Mouse (Mus musculus): ENCODE results near the gene Slc3a2. TPM values are rescaled to one million over a fixed set of nuclear protein-coding genes. Genes with fewer than 3 reads are reported as not detected.
A peak's percentile ranks its signal among the peaks of the same experiment; 100 is the strongest.

The Slc3a2 gene
- polyA plus RNA-seq, 1 experiment, result 393 TPM

GRCm38 (mm10) chr19:8710057-8710456 lies 13.1 kb downstream of the Slc3a2 start:
- peak; percentile 100 for DNase-seq (ENCODE audit: low read depth)

- DNase-seq (ENCODE audit: low read depth), result no peak
Measured at GRCm38 (mm10) chr19:8708954-8709353, 14.2 kb downstream of the Slc3a2 start.

- no peak for DNase-seq (ENCODE audit: low read depth)
Measured at GRCm38 (mm10) chr19:8706930-8707329, 16.2 kb downstream of the Slc3a2 start.

- no peak for DNase-seq (ENCODE audit: low read depth)
Measured at GRCm38 (mm10) chr19:8706132-8706667, 17.0 kb downstream of the Slc3a2 start.

- peak; percentile 93 for DNase-seq (ENCODE audit: low read depth)
Measured at GRCm38 (mm10) chr19:8705026-8705708, 18.0 kb downstream of the Slc3a2 start.

GRCm38 (mm10) chr19:8703571-8703970 lies 19.6 kb downstream of the Slc3a2 start:
- DNase-seq (ENCODE audit: low read depth), result no peak

- no peak for DNase-seq (ENCODE audit: low read depth)
Measured at GRCm38 (mm10) chr19:8702458-8702857, 20.7 kb downstream of the Slc3a2 start.

GRCm38 (mm10) chr19:8699652-8700051 lies 23.5 kb downstream of the Slc3a2 start:
- no peak for DNase-seq (ENCODE audit: low read depth)

- no peak for DNase-seq (ENCODE audit: low read depth)
Measured at GRCm38 (mm10) chr19:8695330-8695729, 27.8 kb downstream of the Slc3a2 start.

- DNase-seq (ENCODE audit: low read depth), result no peak
Measured at GRCm38 (mm10) chr19:8692740-8693139, 30.4 kb downstream of the Slc3a2 start.

GRCm38 (mm10) chr19:8691871-8692539 lies 31.2 kb downstream of the Slc3a2 start:
- no peak for DNase-seq (ENCODE audit: low read depth)

GRCm38 (mm10) chr19:8683627-8684026 lies 39.5 kb downstream of the Slc3a2 start:
- DNase-seq (ENCODE audit: low read depth), result no peak

GRCm38 (mm10) chr19:8682996-8683395 lies 40.2 kb downstream of the Slc3a2 start:
- DNase-seq (ENCODE audit: low read depth), result no peak

- DNase-seq (ENCODE audit: low read depth), result no peak
Measured at GRCm38 (mm10) chr19:8681633-8682362, 41.4 kb downstream of the Slc3a2 start.

- peak; percentile 80 for DNase-seq (ENCODE audit: low read depth)
Measured at GRCm38 (mm10) chr19:8679031-8679779, 44.0 kb downstream of the Slc3a2 start.

GRCm38 (mm10) chr19:8673336-8674063 lies 49.7 kb downstream of the Slc3a2 start:
- no peak for DNase-seq (ENCODE audit: low read depth)

GRCm38 (mm10) chr19:8672859-8673258 lies 50.3 kb downstream of the Slc3a2 start:
- no peak for DNase-seq (ENCODE audit: low read depth)

GRCm38 (mm10) chr19:8665746-8666145 lies 57.4 kb downstream of the Slc3a2 start:
- no peak for DNase-seq (ENCODE audit: low read depth)

GRCm38 (mm10) chr19:8664859-8665258 lies 58.3 kb downstream of the Slc3a2 start:
- no peak for DNase-seq (ENCODE audit: low read depth)

GRCm38 (mm10) chr19:8663911-8664421 lies 59.2 kb downstream of the Slc3a2 start:
- no peak for DNase-seq (ENCODE audit: low read depth)

GRCm38 (mm10) chr19:8663360-8663839 lies 59.8 kb downstream of the Slc3a2 start, which contains the start of gene Chrm1:
Gene Chrm1 (plus strand): TSS chr19:8663789.
- peak; percentile 63 for DNase-seq (ENCODE audit: low read depth)

Measured in gonadal fat pad, adult 2 months (tissue).